20 mouse cellular contexts compared by ENCODE assay signal in genomic region chr5:122984483-122984882, GRCm38 (mm10). TPM values are rescaled to one million over a fixed set of nuclear protein-coding genes. Genes with fewer than 3 reads are reported as not detected.
A peak's percentile ranks its signal among the peaks of the same experiment; 100 is the strongest.
DNase-seq lines count a peak whose midpoint lies in the region; ATAC-seq and TF ChIP-seq lines count a peak whose summit lies in the region.
"Had no signal": no experiment of that assay in that cellular context is flagged by ENCODE, and none has a peak within 500 bp of the region (broad histone marks: within the 10 kb centered on the region; RNA-seq: fewer than 3 reads in every experiment).

No protein-coding gene starts in this region.

- no peaks in the 10 kb centered on the region for H3K9me3 ChIP-seq in forebrain, postnatal 0 days (ENCODE audit: low read length)
- no peaks in the 10 kb centered on the region for H3K9me3 ChIP-seq in forebrain, embryonic 11.5 days (ENCODE audit: control insufficient read depth, low read length)
- H3K9me3 ChIP-seq in midbrain, embryonic 11.5 days (ENCODE audit: control insufficient read depth, low read length): no peaks in the 10 kb centered on the region
- H3K9me3 ChIP-seq in midbrain, postnatal 0 days (ENCODE audit: low read length): no peaks in the 10 kb centered on the region
- no peaks in the 10 kb centered on the region for H3K9me3 ChIP-seq in embryonic facial prominence, embryonic 10.5 days
- H3K9me3 ChIP-seq: heart, embryonic 15.5 days; lung, embryonic 15.5 days had no signal

- H3K27ac ChIP-seq in forebrain, postnatal 0 days (ENCODE audit: low read depth, low read length): no peak overlapping the region
- no peak overlapping the region for H3K27ac ChIP-seq in forebrain, embryonic 11.5 days (ENCODE audit: low read depth, low read length)
- no peak overlapping the region; the same call in 1 of the 2 replicates for H3K27ac ChIP-seq in midbrain, embryonic 11.5 days (ENCODE audit: low read depth, low read length)
- no peak overlapping the region for H3K27ac ChIP-seq in midbrain, postnatal 0 days (ENCODE audit: low read depth, low read length)
- H3K27ac ChIP-seq in embryonic facial prominence, embryonic 10.5 days (replicated peaks): no peak overlapping the region
- H3K27ac ChIP-seq: heart, embryonic 15.5 days; liver, embryonic 14.5 days; lung, embryonic 15.5 days had no signal

- H3K9ac ChIP-seq in forebrain, postnatal 0 days: 0 out of 2 replicates have a peak overlapping the region, but pooled peaks have one; percentile 6
- no peak overlapping the region; the same call in 1 of the 2 replicates for H3K9ac ChIP-seq in forebrain, embryonic 11.5 days (ENCODE audit: low read length)
- 0 out of 2 replicates have a peak overlapping the region, but pooled peaks have one; percentile 52 for H3K9ac ChIP-seq in midbrain, embryonic 11.5 days (ENCODE audit: low read length)
- H3K9ac ChIP-seq in midbrain, postnatal 0 days (replicated peaks; ENCODE audit: low read length, poor library complexity, severe bottlenecking): no peak overlapping the region
- H3K9ac ChIP-seq: heart, embryonic 15.5 days; liver, embryonic 14.5 days; lung, embryonic 15.5 days had no signal

- no peak for DNase-seq in forebrain, postnatal 0 days
- DNase-seq in forebrain, embryonic 11.5 days (ENCODE audit: low spot score): no peak
- peak; percentile 54 for DNase-seq in midbrain, embryonic 11.5 days (ENCODE audit: low spot score, missing footprints)
- no peak for DNase-seq in midbrain, postnatal 0 days (ENCODE audit: low spot score)
- DNase-seq in embryonic facial prominence, embryonic 10.5 days (ENCODE audit: low spot score): peak; percentile 37
- no peak for DNase-seq in adrenal gland, postnatal 36 days
- no peak for DNase-seq in gastrocnemius, adult 18-20 months (ENCODE audit: low spot score)
- DNase-seq: adrenal gland, postnatal 14 days; B cell, adult 2 months; cerebellum, adult 11-12 months; cerebellum, postnatal 14 days; heart, adult 18-20 months; heart, postnatal 4 days; layer of hippocampus, postnatal 36 days; lung, postnatal 4 days; retina, postnatal 1 day had no signal

- no peak for TF ChIP-seq CTCF in forebrain, postnatal 0 days (IDR thresholded peaks at IDR 0.05; ENCODE audit: low read depth)
- no peak for TF ChIP-seq CTCF in midbrain, postnatal 0 days (IDR thresholded peaks at IDR 0.05)

- H3K4me2 ChIP-seq in forebrain, postnatal 0 days (ENCODE audit: low read depth): 0 out of 2 replicates have a peak overlapping the region, but pooled peaks have one; percentile 8
- H3K4me2 ChIP-seq in forebrain, embryonic 11.5 days (ENCODE audit: low read depth, low read length, severe bottlenecking): no peak overlapping the region
- H3K4me2 ChIP-seq in midbrain, embryonic 11.5 days: peak overlapping the region; percentile 86
- no peak overlapping the region for H3K4me2 ChIP-seq in midbrain, postnatal 0 days (ENCODE audit: low read depth, low read length, poor library complexity, severe bottlenecking)
- H3K4me2 ChIP-seq: heart, embryonic 15.5 days; lung, embryonic 15.5 days had no signal

- H3K27me3 ChIP-seq in forebrain, postnatal 0 days (ENCODE audit: insufficient read depth, low read length): no peaks in the 10 kb centered on the region
- H3K27me3 ChIP-seq in forebrain, embryonic 11.5 days (ENCODE audit: control insufficient read depth, insufficient read depth, low read length): no peaks in the 10 kb centered on the region
- H3K27me3 ChIP-seq in midbrain, embryonic 11.5 days (ENCODE audit: control insufficient read depth, insufficient read depth, low read length): no peaks in the 10 kb centered on the region
- no peaks in the 10 kb centered on the region; the same call in 1 of the 2 replicates for H3K27me3 ChIP-seq in midbrain, postnatal 0 days (ENCODE audit: insufficient read depth, low read length)
- no peaks in the 10 kb centered on the region for H3K27me3 ChIP-seq in embryonic facial prominence, embryonic 10.5 days (replicated peaks; ENCODE audit: low read depth, poor library complexity, severe bottlenecking)
- H3K27me3 ChIP-seq: heart, embryonic 15.5 days; lung, embryonic 15.5 days; Patski had no signal

- no peak overlapping the region for H3K4me3 ChIP-seq in forebrain, postnatal 0 days (ENCODE audit: low read depth, low read length)
- no peak overlapping the region for H3K4me3 ChIP-seq in forebrain, embryonic 11.5 days (ENCODE audit: low read depth, low read length)
- no peak overlapping the region for H3K4me3 ChIP-seq in midbrain, embryonic 11.5 days (ENCODE audit: low read depth, low read length)
- H3K4me3 ChIP-seq in midbrain, postnatal 0 days (ENCODE audit: low read depth, low read length): no peak overlapping the region
- no peak overlapping the region for H3K4me3 ChIP-seq in embryonic facial prominence, embryonic 10.5 days
- H3K4me3 ChIP-seq: heart, embryonic 15.5 days; lung, embryonic 15.5 days had no signal

- H3K4me1 ChIP-seq in forebrain, postnatal 0 days (ENCODE audit: insufficient read depth): peaks cover 18% of the 10 kb centered on the region
- peaks cover 26% of the 10 kb centered on the region for H3K4me1 ChIP-seq in forebrain, embryonic 11.5 days (replicated peaks; ENCODE audit: control insufficient read depth, insufficient read depth, low read length)
- peaks cover 34% of the 10 kb centered on the region for H3K4me1 ChIP-seq in midbrain, embryonic 11.5 days (ENCODE audit: control insufficient read depth, insufficient read depth, low read length)
- H3K4me1 ChIP-seq in midbrain, postnatal 0 days (ENCODE audit: insufficient read depth, low read length): peaks cover 7% of the 10 kb centered on the region; the same call in 1 of the 2 replicates
- H3K4me1 ChIP-seq in embryonic facial prominence, embryonic 10.5 days: peaks cover 47% of the 10 kb centered on the region

- H3K36me3 ChIP-seq in forebrain, postnatal 0 days (ENCODE audit: insufficient read depth): no peaks in the 10 kb centered on the region
- H3K36me3 ChIP-seq in forebrain, embryonic 11.5 days (ENCODE audit: control insufficient read depth, insufficient read depth, low read length): no peaks in the 10 kb centered on the region
- H3K36me3 ChIP-seq in midbrain, embryonic 11.5 days (ENCODE audit: control insufficient read depth, insufficient read depth, low read length): no peaks in the 10 kb centered on the region
- no peaks in the 10 kb centered on the region for H3K36me3 ChIP-seq in midbrain, postnatal 0 days (ENCODE audit: insufficient read depth, low read length)
- peaks cover 46% of the 10 kb centered on the region for H3K36me3 ChIP-seq in embryonic facial prominence, embryonic 10.5 days (replicated peaks)
- H3K36me3 ChIP-seq: heart, embryonic 15.5 days; lung, embryonic 15.5 days had no signal

- ATAC-seq in forebrain, postnatal 0 days: no peak
- ATAC-seq in forebrain, embryonic 11.5 days (replicated peaks; ENCODE audit: low FRiP score): no peak
- no peak for ATAC-seq in midbrain, embryonic 11.5 days (ENCODE audit: low FRiP score)
- no peak for ATAC-seq in midbrain, postnatal 0 days (ENCODE audit: low FRiP score)
- ATAC-seq: Patski had no signal

- WGBS in forebrain, postnatal 0 days: 86% methylated on average over 5 of the region's 5 CpGs
- 84% methylated on average over 5 of the region's 5 CpGs for WGBS in forebrain, embryonic 11.5 days
- 66% methylated on average over 5 of the region's 5 CpGs for WGBS in midbrain, embryonic 11.5 days
- WGBS in midbrain, postnatal 0 days: 78% methylated on average over 5 of the region's 5 CpGs
- 83% methylated on average over 5 of the region's 5 CpGs for WGBS in embryonic facial prominence, embryonic 10.5 days

RNA-seq across cellular contexts. Expression of gene Kdm2b, which starts 5.1 kb away (rescaled TPM):
- 127 and 158 TPM in 2 replicates for total RNA-seq in forebrain, postnatal 0 days (2014; rRNA removed)
- polyA plus RNA-seq in forebrain, postnatal 0 days (2015; fragmentation: Nextera tagmentation; extraction: Ambion mirVana): 84.6 and 91.7 TPM in 2 replicates
- polyA plus RNA-seq in forebrain, embryonic 11.5 days (2014; fragmentation: Nextera tagmentation; extraction: Ambion mirVana): 78.0 and 92.4 TPM in 2 replicates
- polyA plus RNA-seq in midbrain, embryonic 11.5 days (2014; fragmentation: Nextera tagmentation; extraction: Ambion mirVana): 62.4 and 62.8 TPM in 2 replicates
- total RNA-seq in midbrain, postnatal 0 days (2014; rRNA removed): 107 and 110 TPM in 2 replicates
- 78.6 and 78.8 TPM in 2 replicates for polyA plus RNA-seq in midbrain, postnatal 0 days (2015; fragmentation: Nextera tagmentation; extraction: Ambion mirVana)
- 88.1 and 92.1 TPM in 2 replicates for polyA plus RNA-seq in embryonic facial prominence, embryonic 10.5 days (2016; fragmentation: Nextera tagmentation; extraction: Ambion mirVana)
- total RNA-seq in adrenal gland, postnatal 36 days (2021): 10 to 100 TPM; 13.4 to 14.7 TPM
- 10 to 100 TPM; 13.1 to 17.1 TPM for total RNA-seq in gastrocnemius, adult 18-20 months (2021)

RNA-seq across cellular contexts. Expression of gene Orai1, which starts 30.4 kb away (rescaled TPM):
- total RNA-seq in forebrain, postnatal 0 days (2014; rRNA removed): 13.8 and 19.4 TPM in 2 replicates
- polyA plus RNA-seq in forebrain, postnatal 0 days (2015; fragmentation: Nextera tagmentation; extraction: Ambion mirVana): 10.7 and 14.4 TPM in 2 replicates
- polyA plus RNA-seq in forebrain, embryonic 11.5 days (2014; fragmentation: Nextera tagmentation; extraction: Ambion mirVana): 9.6 and 9.8 TPM in 2 replicates
- polyA plus RNA-seq in midbrain, embryonic 11.5 days (2014; fragmentation: Nextera tagmentation; extraction: Ambion mirVana): 8.2 and 10.5 TPM in 2 replicates
- 16.3 and 24.0 TPM in 2 replicates for total RNA-seq in midbrain, postnatal 0 days (2014; rRNA removed)
- polyA plus RNA-seq in midbrain, postnatal 0 days (2015; fragmentation: Nextera tagmentation; extraction: Ambion mirVana): 13.5 and 14.8 TPM in 2 replicates
- polyA plus RNA-seq in embryonic facial prominence, embryonic 10.5 days (2016; fragmentation: Nextera tagmentation; extraction: Ambion mirVana): 8.4 and 8.7 TPM in 2 replicates
- 10 to 100 TPM in 1 of 2 experiments, 1 to 10 TPM in 1; 9.2 to 12.3 TPM for total RNA-seq in adrenal gland, postnatal 36 days (2021)
- total RNA-seq in gastrocnemius, adult 18-20 months (2021): 10 to 100 TPM; 31.9 to 33.4 TPM

Comparison
In these comparisons a context has a peak if more than half of its experiments do, and no peak if none do; other contexts are left out.
1. DNase-seq: peak in midbrain, embryonic 11.5 days (single experiment) and embryonic facial prominence, embryonic 10.5 days (single experiment); none in forebrain, postnatal 0 days (single experiment), forebrain, embryonic 11.5 days (single experiment), midbrain, postnatal 0 days (single experiment), adrenal gland, postnatal 36 days (0 of 2) and gastrocnemius, adult 18-20 months (single experiment).
2. H3K4me2 ChIP-seq: peak in forebrain, postnatal 0 days (single experiment) and midbrain, embryonic 11.5 days (single experiment); none in forebrain, embryonic 11.5 days (single experiment) and midbrain, postnatal 0 days (single experiment).
3. H3K9ac ChIP-seq: peak in forebrain, postnatal 0 days (single experiment) and midbrain, embryonic 11.5 days (single experiment); none in forebrain, embryonic 11.5 days (single experiment) and midbrain, postnatal 0 days (single experiment).